Mouse (Mus musculus): ENCODE results near the gene Cdh1. TPM values are rescaled to one million over a fixed set of nuclear protein-coding genes. Genes with fewer than 3 reads are reported as not detected.
"Not testable (repeated sequence)": the region's sequence is repeated elsewhere in the genome, so short reads cannot be mapped to it uniquely, and the experiment has no call there.

Cdh1 gene
- total RNA-seq, 1 experiment = 254 TPM

- Histone ChIP-seq H3K36me3 (ENCODE audit: control insufficient read depth, insufficient read depth, low read length, poor library complexity, severe bottlenecking) (peaks cover 19% of the 10 kb centered on the region; the same call in 1 of the 2 replicates), H3K9me3 (ENCODE audit: control insufficient read depth, insufficient read depth, low read depth, low read length) (no peaks in the 10 kb centered on the region), H3K9ac (ENCODE audit: insufficient read depth, low read depth, low read length, poor library complexity, severe bottlenecking) (no peak overlapping the region), H3K4me1 (ENCODE audit: control insufficient read depth in 2 of 2, insufficient read depth in 2 of 2, low read length in 2 of 2, poor library complexity in 1 of 2) (peaks cover 25 to 29% of the 10 kb centered on the region in 2 experiments), H3K4me3 (ENCODE audit: insufficient read depth in 1 of 2, low read depth in 1 of 2, low read length in 2 of 2, poor library complexity in 1 of 2, severe bottlenecking in 1 of 2) (peak overlapping the region in 1 of 2 experiments; percentile 38; a peak in 3 of 4 replicates), H3K27ac (ENCODE audit: insufficient read depth, low read depth, low read length, poor library complexity, severe bottlenecking) (peak overlapping the region; percentile 10; the same call in 1 of the 2 replicates)
- DNase-seq (ENCODE audit: low read depth, low spot score) = no peak
- in situ Hi-C loops (cut with MboI; ENCODE audit: low sequenced_read_pairs in 2 of 2, unreplicated experiment in 2 of 2) = no loop called here
- TF ChIP-seq CHD2 (IDR thresholded peaks at IDR 0.05; ENCODE audit: low read depth, low read length) (no peak), MAFK (IDR thresholded peaks at IDR 0.05; ENCODE audit: insufficient read depth, low read depth, low read length) (no peak), ZC3H11A (IDR thresholded peaks at IDR 0.05; ENCODE audit: borderline replicate concordance, low read depth, low read length) (no peak), HCFC1 (IDR thresholded peaks at IDR 0.05; ENCODE audit: borderline replicate concordance, insufficient read depth, low read length) (no peak), ZNF384 (IDR thresholded peaks at IDR 0.05; ENCODE audit: low read depth, low read length) (no peak)
Measured at GRCm38 (mm10) chr8:106606601-106607145, 3.5 kb downstream of the Cdh1 start.

- Histone ChIP-seq H3K9ac (ENCODE audit: insufficient read depth, low read depth, low read length, poor library complexity, severe bottlenecking) (peak overlapping the region; percentile 7; the same call in 1 of the 2 replicates), H3K36me3 (ENCODE audit: control insufficient read depth, insufficient read depth, low read length, poor library complexity, severe bottlenecking) (peaks cover 22% of the 10 kb centered on the region; the same call in 1 of the 2 replicates), H3K4me1 (ENCODE audit: control insufficient read depth in 2 of 2, insufficient read depth in 2 of 2, low read length in 2 of 2, poor library complexity in 1 of 2) (peaks cover 25 to 39% of the 10 kb centered on the region in 2 experiments), H3K27ac (ENCODE audit: insufficient read depth, low read depth, low read length, poor library complexity, severe bottlenecking) (peak overlapping the region; percentile 82), H3K4me3 (ENCODE audit: insufficient read depth in 1 of 2, low read depth in 1 of 2, low read length in 2 of 2, poor library complexity in 1 of 2, severe bottlenecking in 1 of 2) (peak overlapping the region in 1 of 2 experiments; percentile 35; a peak in 1 of 4 replicates)
- TF ChIP-seq ZNF384 (IDR thresholded peaks at IDR 0.05; ENCODE audit: low read depth, low read length) = peak; percentile 92
- H3K9me3 ChIP-seq (ENCODE audit: control insufficient read depth, insufficient read depth, low read depth, low read length); DNase-seq (ENCODE audit: low read depth, low spot score); in situ Hi-C loops (cut with MboI; ENCODE audit: low sequenced_read_pairs in 2 of 2, unreplicated experiment in 2 of 2): not testable (repeated sequence)
Measured at GRCm38 (mm10) chr8:106607783-106608182, 4.6 kb downstream of the Cdh1 start.

GRCm38 (mm10) chr8:106608425-106608824 lies 5.3 kb downstream of the Cdh1 start:
- DNase-seq (ENCODE audit: low read depth, low spot score) = no peak
- H3K4me1 ChIP-seq (ENCODE audit: control insufficient read depth in 2 of 2, insufficient read depth in 2 of 2, low read length in 2 of 2, poor library complexity in 1 of 2) = peaks cover 27 to 45% of the 10 kb centered on the region in 2 experiments
- peak overlapping the region; percentile 7; the same call in 1 of the 2 replicates for H3K9ac ChIP-seq (ENCODE audit: insufficient read depth, low read depth, low read length, poor library complexity, severe bottlenecking)
- H3K27ac ChIP-seq (ENCODE audit: insufficient read depth, low read depth, low read length, poor library complexity, severe bottlenecking) = peak overlapping the region; percentile 82
- H3K4me3 ChIP-seq (ENCODE audit: insufficient read depth in 1 of 2, low read depth in 1 of 2, low read length in 2 of 2, poor library complexity in 1 of 2, severe bottlenecking in 1 of 2) = peak overlapping the region; percentile 2 to 35; a peak in 2 of 4 replicates
- in situ Hi-C loops (cut with MboI; ENCODE audit: low sequenced_read_pairs in 2 of 2, unreplicated experiment in 2 of 2) = no loop called here
- no peaks in the 10 kb centered on the region for H3K9me3 ChIP-seq (ENCODE audit: control insufficient read depth, insufficient read depth, low read depth, low read length)
- H3K36me3 ChIP-seq (ENCODE audit: control insufficient read depth, insufficient read depth, low read length, poor library complexity, severe bottlenecking) = peaks cover 23% of the 10 kb centered on the region; the same call in 1 of the 2 replicates
- no peak for TF ChIP-seq ZC3H11A (IDR thresholded peaks at IDR 0.05; ENCODE audit: borderline replicate concordance, low read depth, low read length)
- TF ChIP-seq ZNF384 (IDR thresholded peaks at IDR 0.05; ENCODE audit: low read depth, low read length) = no peak
- TF ChIP-seq CHD2 (IDR thresholded peaks at IDR 0.05; ENCODE audit: low read depth, low read length) = no peak
- no peak for TF ChIP-seq HCFC1 (IDR thresholded peaks at IDR 0.05; ENCODE audit: borderline replicate concordance, insufficient read depth, low read length)
- no peak for TF ChIP-seq MAFK (IDR thresholded peaks at IDR 0.05; ENCODE audit: insufficient read depth, low read depth, low read length)

- Histone ChIP-seq H3K9ac (ENCODE audit: insufficient read depth, low read depth, low read length, poor library complexity, severe bottlenecking) (no peak overlapping the region), H3K4me3 (ENCODE audit: insufficient read depth in 1 of 2, low read depth in 1 of 2, low read length in 2 of 2, poor library complexity in 1 of 2, severe bottlenecking in 1 of 2) (0 out of 4 replicates have a peak overlapping the region, but pooled peaks of 1 of the 2 experiments have one; percentile 2), H3K4me1 (ENCODE audit: control insufficient read depth in 2 of 2, insufficient read depth in 2 of 2, low read length in 2 of 2, poor library complexity in 1 of 2) (peaks cover 29 to 46% of the 10 kb centered on the region in 2 experiments), H3K36me3 (ENCODE audit: control insufficient read depth, insufficient read depth, low read length, poor library complexity, severe bottlenecking) (peaks cover 24% of the 10 kb centered on the region; the same call in 1 of the 2 replicates), H3K27ac (ENCODE audit: insufficient read depth, low read depth, low read length, poor library complexity, severe bottlenecking) (peak overlapping the region; percentile 96; the same call in 1 of the 2 replicates), H3K9me3 (ENCODE audit: control insufficient read depth, insufficient read depth, low read depth, low read length) (no peaks in the 10 kb centered on the region)
- DNase-seq (ENCODE audit: low read depth, low spot score) = no peak
- in situ Hi-C loops (cut with MboI; ENCODE audit: low sequenced_read_pairs in 2 of 2, unreplicated experiment in 2 of 2) = no loop called here
- TF ChIP-seq ZC3H11A (IDR thresholded peaks at IDR 0.05; ENCODE audit: borderline replicate concordance, low read depth, low read length) (no peak), MAFK (IDR thresholded peaks at IDR 0.05; ENCODE audit: insufficient read depth, low read depth, low read length) (no peak), HCFC1 (IDR thresholded peaks at IDR 0.05; ENCODE audit: borderline replicate concordance, insufficient read depth, low read length) (no peak), ZNF384 (IDR thresholded peaks at IDR 0.05; ENCODE audit: low read depth, low read length) (peak; percentile 95)
Measured at GRCm38 (mm10) chr8:106609076-106609903, 6.1 kb downstream of the Cdh1 start.
